Mouse (Mus musculus) CD4-positive helper T cell, adult 2 months (primary cell): Measurements from ENCODE around the gene AI854703.

ENCODE experiments used
- DNase-seq: peaks from one replicate; pipeline ENCODE4 v3.0.0-alpha.2; 2012; ENCODE audit warnings: low read depth, missing footprints, low spot score

AI854703 gene

DNA sequence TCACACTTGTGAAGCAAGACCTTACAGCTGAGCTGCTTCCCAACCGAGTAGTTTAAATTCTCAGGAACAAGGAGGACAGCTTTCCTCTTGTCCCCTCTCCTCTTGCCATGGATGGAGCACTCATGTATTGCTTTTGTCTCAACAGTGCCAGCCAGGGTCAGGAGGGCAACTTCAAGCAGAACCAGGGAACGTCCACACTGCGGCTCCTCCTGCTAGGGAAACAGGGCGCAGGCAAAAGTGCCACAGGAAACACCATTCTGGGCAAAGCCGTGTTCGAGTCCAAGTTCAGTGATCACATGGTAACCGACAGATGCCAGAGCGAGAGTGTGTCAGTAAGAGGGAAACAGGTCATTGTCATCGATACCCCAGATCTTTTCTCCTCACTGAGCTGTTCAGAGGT, 23.5 kb downstream of the AI854703 start:
- DNase-seq, result no peak

- no peak for DNase-seq
Measured at GRCm38 (mm10) chr6:48658721-48659120, 32.2 kb downstream of the AI854703 start.

GRCm38 (mm10) chr6:48664750-48665149, 38.2 kb downstream of the AI854703 start:
- no peak for DNase-seq

DNA sequence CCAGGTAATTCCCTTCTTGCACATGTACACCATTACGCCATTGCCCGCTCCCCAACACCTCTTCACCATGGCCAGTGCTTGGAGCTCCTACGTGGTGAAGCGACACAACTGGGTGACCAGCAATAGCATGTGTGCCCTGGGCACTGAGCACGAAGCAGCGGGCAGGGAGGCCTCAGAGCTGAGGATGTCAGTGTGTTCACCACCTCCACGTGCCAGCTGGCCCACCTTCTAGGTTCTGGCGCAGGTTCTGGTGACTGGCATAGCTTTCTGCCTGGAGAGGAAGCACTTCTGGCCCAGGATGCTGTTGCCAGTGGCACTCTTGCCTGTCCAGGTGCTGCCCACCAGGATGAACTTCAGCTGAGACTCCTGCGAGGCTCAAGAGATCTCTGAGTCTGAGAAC, 38.9 kb downstream of the AI854703 start:
- no peak for DNase-seq

DNA sequence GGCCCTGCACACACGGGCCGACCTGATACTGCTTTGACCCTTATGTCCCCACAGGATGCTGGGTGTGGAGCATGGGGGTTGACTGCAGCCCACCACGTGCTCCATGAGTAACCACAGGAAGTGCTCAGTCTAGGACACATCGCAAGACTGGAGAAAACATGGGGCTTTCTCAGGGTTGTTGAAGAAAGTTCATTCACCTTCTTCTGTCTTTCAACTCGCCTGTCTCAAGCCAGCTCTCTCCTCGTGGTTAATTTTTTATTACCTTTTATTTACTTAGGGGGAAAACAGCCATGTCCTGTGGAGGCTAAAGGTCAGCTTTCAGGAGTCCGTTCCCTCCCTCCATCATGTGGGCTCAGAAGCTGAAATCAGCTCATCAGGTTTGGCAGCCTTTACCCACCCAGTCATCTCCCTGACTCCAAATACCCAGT, 39.6 kb downstream of the AI854703 start:
- peak; percentile 41 for DNase-seq

- DNase-seq, result no peak
Measured at GRCm38 (mm10) chr6:48668022-48668421, 41.5 kb downstream of the AI854703 start.

GRCm38 (mm10) chr6:48669446-48669969, 42.9 kb downstream of the AI854703 start:
- peak; percentile 51 for DNase-seq

GRCm38 (mm10) chr6:48674291-48675058, 47.9 kb downstream of the AI854703 start:
- DNase-seq, result peak; percentile 62

- DNase-seq, result no peak
Measured at GRCm38 (mm10) chr6:48675400-48675930, 48.9 kb downstream of the AI854703 start.

- peak; percentile 92 for DNase-seq
Measured at GRCm38 (mm10) chr6:48675931-48676859, 49.6 kb downstream of the AI854703 start, which contains the start of gene Gimap9. Gene Gimap9, plus strand, starts transcription at chr6:48676129.

DNA sequence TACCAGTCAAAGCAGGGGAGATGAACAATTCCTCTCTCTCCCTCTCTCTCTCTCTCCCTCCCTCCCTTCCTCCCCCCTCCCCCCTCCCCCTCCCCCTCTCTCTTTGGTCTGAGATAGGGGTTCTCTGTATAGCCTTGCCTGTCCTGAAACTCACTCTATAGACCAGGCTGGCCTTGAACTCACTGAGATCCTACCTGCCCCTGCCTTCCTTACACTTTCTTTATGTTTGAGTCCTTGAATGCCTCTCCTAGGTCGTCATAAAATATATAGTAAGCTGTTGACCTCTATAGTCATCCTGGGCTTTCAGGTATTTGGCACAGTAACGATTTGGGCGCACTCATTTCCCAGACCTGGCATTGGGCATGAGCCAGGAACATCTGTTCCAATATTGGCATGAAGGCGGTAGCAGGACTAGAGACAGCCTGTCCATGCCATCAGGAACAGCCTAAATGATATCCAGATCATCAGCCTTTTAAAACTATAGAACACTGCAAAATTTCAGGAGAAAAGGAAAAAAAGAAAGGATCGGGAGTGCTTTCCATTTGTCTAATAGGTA, 50.4 kb downstream of the AI854703 start:
- no peak for DNase-seq

DNA sequence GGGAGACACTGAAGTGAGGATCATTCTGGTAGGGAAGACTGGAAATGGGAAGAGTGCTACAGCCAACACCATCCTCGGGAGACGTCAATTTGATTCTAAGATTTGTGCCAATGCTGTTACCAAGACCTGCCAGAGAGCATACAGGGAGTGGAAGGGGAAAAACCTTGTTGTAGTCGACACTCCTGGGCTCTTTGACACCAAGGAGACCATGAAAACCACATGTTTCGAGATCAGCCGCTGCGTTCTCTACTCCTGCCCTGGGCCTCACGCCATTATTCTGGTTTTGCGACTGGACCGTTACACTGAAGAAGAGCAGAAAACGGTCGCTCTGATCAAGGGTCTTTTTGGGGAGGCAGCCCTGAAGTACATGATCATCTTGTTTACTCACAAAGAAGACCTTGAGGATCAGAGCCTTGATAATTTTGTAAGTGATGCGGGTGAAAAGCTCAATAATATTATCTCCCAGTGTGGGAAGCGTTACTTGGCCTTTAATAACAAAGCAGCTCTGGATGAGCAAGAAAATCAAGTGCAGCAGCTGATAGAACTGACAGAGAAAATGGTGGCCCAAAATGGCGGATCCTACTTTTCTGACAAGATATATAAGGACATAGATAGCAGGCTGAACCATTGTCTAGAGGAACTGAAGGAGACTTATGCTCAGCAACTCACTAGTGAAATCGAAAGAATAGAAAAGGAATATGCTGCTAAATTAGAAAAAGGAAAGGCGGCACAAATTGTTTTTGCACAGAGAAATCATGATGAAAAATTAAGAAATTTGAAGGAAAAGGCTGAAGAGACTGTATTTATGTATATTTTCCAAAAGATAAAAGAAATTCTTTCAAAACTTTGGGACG, 51.2 kb downstream of the AI854703 start:
- peak; percentile 56 for DNase-seq

DNA sequence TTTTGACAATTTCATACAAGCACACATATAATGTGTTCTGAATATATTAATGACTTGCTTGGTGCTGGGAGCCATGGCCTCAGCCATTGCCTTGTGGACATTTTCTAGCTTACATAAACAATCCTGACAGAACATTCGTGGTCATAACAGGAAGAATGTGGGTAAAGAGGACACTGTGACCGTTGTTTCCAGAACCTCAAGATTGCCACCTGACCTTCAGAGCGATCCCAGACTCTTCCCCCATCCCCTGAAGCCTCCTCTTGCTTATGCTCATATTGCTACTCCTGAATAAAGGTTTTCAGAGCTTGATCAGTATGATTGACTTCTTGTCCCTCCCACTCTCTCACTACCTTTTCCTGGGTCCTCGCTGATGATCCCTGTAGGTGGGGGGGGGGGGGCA, 51.8 kb downstream of the AI854703 start:
- DNase-seq, result no peak

- peak; percentile 80 for DNase-seq
Measured at GRCm38 (mm10) chr6:48679701-48680100, 53.1 kb downstream of the AI854703 start.

GRCm38 (mm10) chr6:48680421-48680820, 53.9 kb downstream of the AI854703 start:
- DNase-seq, result peak; percentile 89

GRCm38 (mm10) chr6:48681472-48682090, 55.0 kb downstream of the AI854703 start:
- DNase-seq, result peak; percentile 77

DNA sequence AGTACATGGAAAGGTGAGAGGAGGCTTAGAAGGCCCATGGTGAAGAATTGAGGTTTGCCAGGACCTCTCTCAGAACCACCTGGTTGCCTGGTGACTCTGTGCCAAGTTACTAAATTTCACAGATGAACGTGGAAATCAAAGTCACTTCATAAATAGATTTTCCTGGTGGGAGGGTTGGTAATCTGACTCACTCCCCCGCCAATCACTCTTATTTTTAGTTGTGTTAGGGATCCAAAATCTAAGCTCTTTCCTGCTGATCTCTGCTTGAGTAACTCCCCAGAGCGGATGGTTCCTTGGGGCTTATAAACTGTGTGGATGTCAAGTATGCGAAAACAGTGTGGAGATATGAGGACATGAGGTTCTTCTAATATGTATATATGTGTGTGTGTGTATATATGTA, 55.7 kb downstream of the AI854703 start:
- no peak for DNase-seq
